Mouse (Mus musculus): ENCODE data around the gene Rimkla.
A peak's percentile ranks its signal among the peaks of the same experiment; 100 is the strongest.

DNA sequence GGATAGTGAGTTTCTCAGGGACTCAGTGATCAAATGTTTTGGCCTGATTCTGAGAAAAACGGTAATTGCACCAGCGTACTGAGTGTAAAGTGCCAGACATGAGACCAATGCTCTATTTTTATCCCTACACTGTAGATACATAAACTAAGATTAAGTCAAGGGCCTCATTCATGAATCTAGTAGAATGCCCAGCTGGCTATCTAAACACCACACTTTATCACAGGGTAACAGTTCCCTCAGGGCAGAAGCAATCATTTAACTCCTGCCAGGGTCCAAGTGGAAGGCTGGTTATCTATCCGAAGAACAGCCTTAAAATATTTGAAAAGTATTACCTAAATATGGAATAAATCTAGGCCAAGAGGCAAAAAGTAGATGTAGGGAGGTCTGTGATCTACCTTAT is 74.5 kb downstream of the Rimkla start:
- TF ChIP-seq POLR2A (IDR thresholded peaks at IDR 0.05; ENCODE audit: control insufficient read depth in 1 of 2, insufficient read depth in 1 of 2, low read depth in 1 of 2, low read length in 2 of 2, poor library complexity in 1 of 2) (no peak), EP300 (IDR thresholded peaks at IDR 0.05; ENCODE audit: low read depth in 1 of 2, low read length in 2 of 2) (peak; percentile 64 to 80), CTCF (IDR thresholded peaks at IDR 0.05 in 2 of 3, conservative IDR thresholded peaks at IDR 0.05 in 1 of 3; ENCODE audit: control insufficient read depth in 1 of 3, insufficient read depth in 1 of 3, low read depth in 2 of 3, low read length in 3 of 3, poor library complexity in 1 of 3, severe bottlenecking in 1 of 3) (no peak), TAL1 (IDR thresholded peaks at IDR 0.05; ENCODE audit: low read length) (peak; percentile 70), MEF2A (IDR thresholded peaks at IDR 0.05; ENCODE audit: extremely low read depth, insufficient replicate concordance, low read depth, low read length, poor library complexity, severe bottlenecking) (peak; percentile 86; the same call in 1 of the 2 replicates), UBTF (IDR thresholded peaks at IDR 0.05; ENCODE audit: borderline replicate concordance, insufficient read depth, low read depth, low read length) (no peak)

All from MEL (cell line).